Mouse (Mus musculus): ENCODE data around the gene Pcdh7. TPM values are rescaled to one million over a fixed set of nuclear protein-coding genes. Genes with fewer than 3 reads are reported as not detected.

The Pcdh7 gene
- polyA plus RNA-seq, 1 experiment, result 4.4 TPM

DNA sequence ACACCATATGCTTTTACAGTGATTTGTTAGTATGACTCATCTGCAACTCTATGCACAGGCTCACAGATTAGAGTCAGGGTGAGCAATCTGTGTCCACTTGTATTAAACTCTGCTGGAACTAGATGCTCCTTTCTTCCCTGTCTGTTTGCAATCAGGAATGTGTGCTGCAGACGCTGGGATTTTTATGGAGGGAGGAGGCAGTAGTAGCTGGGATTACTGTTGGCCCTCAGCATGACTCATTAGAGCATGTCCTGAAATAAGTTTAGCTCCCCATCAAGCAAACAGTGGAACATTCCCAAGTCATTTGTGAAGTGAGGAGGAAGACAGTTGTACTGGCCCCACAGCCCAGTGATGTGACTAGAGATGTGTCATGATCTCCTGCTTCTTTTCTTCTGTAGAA lies 38.0 kb downstream of the Pcdh7 start:
- Histone ChIP-seq H3K36me3 (ENCODE audit: control insufficient read depth, insufficient read depth, low read length) (no peaks in the 10 kb centered on the region), H3K4me3 (ENCODE audit: low read depth, low read length) (no peak overlapping the region), H3K4me1 (ENCODE audit: control insufficient read depth, insufficient read depth, insufficient read length, low read length) (no peaks in the 10 kb centered on the region), H3K27ac (ENCODE audit: insufficient read depth, low read depth, low read length) (no peak overlapping the region), H3K27me3 (ENCODE audit: control insufficient read depth, insufficient read depth, low read length) (no peaks in the 10 kb centered on the region)
- WGBS, result 17% methylated on average over 1 of the region's 1 CpGs
- TF ChIP-seq POLR2A (IDR thresholded peaks at IDR 0.05; ENCODE audit: low read depth, low read length) (no peak), CTCF (IDR thresholded peaks at IDR 0.05; ENCODE audit: extremely low read depth, insufficient read length, insufficient replicate concordance, low read depth, low read length) (no peak)

GRCm38 (mm10) chr5:57756726-57757424 lies 39.1 kb downstream of the Pcdh7 start:
- H3K4me3 ChIP-seq (ENCODE audit: low read depth, low read length), result no peak overlapping the region
- TF ChIP-seq CTCF (IDR thresholded peaks at IDR 0.05; ENCODE audit: extremely low read depth, insufficient read length, insufficient replicate concordance, low read depth, low read length) (no peak), POLR2A (IDR thresholded peaks at IDR 0.05; ENCODE audit: low read depth, low read length) (no peak)
- 44% methylated on average over 4 of the region's 4 CpGs for WGBS
- H3K27me3 ChIP-seq (ENCODE audit: control insufficient read depth, insufficient read depth, low read length), result no peaks in the 10 kb centered on the region
- no peaks in the 10 kb centered on the region for H3K36me3 ChIP-seq (ENCODE audit: control insufficient read depth, insufficient read depth, low read length)
- H3K27ac ChIP-seq (ENCODE audit: insufficient read depth, low read depth, low read length), result no peak overlapping the region
- no peaks in the 10 kb centered on the region for H3K4me1 ChIP-seq (ENCODE audit: control insufficient read depth, insufficient read depth, insufficient read length, low read length)

DNA sequence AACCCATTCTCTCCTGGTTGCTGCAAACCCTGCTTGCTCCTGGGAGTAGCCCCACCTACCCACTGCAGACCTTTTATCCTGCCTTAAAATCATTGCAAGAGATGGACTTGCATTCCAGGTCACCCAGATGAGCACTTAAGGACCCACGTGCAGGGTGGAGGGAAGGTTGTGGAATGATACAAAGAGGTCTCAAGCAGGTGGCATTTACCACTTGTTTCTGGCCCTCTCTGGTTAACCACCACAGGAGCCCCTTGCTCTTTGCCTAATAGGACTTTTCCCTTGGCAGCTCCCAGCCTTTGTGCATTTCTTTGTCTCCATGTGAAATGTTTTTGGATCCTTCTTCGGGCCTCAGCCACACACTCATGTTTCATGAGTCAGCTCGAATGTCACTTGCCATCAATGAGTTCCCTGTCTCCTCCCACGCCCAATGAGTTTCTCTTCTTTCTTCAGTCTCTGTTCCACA lies 39.7 kb downstream of the Pcdh7 start:
- no peaks in the 10 kb centered on the region for H3K4me1 ChIP-seq (ENCODE audit: control insufficient read depth, insufficient read depth, insufficient read length, low read length)
- no peak for TF ChIP-seq CTCF (IDR thresholded peaks at IDR 0.05; ENCODE audit: extremely low read depth, insufficient read length, insufficient replicate concordance, low read depth, low read length)
- no peak for TF ChIP-seq POLR2A (IDR thresholded peaks at IDR 0.05; ENCODE audit: low read depth, low read length)
- no peak overlapping the region for H3K27ac ChIP-seq (ENCODE audit: insufficient read depth, low read depth, low read length)
- 38% methylated on average over 4 of the region's 4 CpGs for WGBS
- H3K36me3 ChIP-seq (ENCODE audit: control insufficient read depth, insufficient read depth, low read length), result no peaks in the 10 kb centered on the region
- no peaks in the 10 kb centered on the region for H3K27me3 ChIP-seq (ENCODE audit: control insufficient read depth, insufficient read depth, low read length)
- H3K4me3 ChIP-seq (ENCODE audit: low read depth, low read length), result no peak overlapping the region

DNA sequence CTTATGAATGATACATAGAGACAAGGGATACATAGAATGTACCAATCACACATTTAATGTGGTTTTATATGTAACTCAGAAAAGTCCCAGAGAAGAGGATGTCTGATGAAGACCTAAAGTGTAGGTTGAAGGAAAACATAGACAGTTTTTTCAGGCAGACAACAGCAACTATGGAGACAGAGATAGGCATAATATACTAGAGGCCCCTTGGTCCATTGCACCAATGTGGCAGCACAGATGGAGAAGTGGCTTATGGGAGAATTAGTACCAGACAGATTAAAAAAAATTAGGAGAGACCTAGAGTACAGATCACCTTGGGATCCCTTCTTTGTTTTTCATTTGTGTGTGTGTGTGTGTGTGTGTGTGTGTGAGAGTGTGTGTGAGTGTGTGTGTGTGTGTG lies 41.2 kb downstream of the Pcdh7 start:
- H3K36me3 ChIP-seq (ENCODE audit: control insufficient read depth, insufficient read depth, low read length), result no peaks in the 10 kb centered on the region
- TF ChIP-seq CTCF (IDR thresholded peaks at IDR 0.05; ENCODE audit: extremely low read depth, insufficient read length, insufficient replicate concordance, low read depth, low read length) (no peak), POLR2A (IDR thresholded peaks at IDR 0.05; ENCODE audit: low read depth, low read length) (no peak)

DNA sequence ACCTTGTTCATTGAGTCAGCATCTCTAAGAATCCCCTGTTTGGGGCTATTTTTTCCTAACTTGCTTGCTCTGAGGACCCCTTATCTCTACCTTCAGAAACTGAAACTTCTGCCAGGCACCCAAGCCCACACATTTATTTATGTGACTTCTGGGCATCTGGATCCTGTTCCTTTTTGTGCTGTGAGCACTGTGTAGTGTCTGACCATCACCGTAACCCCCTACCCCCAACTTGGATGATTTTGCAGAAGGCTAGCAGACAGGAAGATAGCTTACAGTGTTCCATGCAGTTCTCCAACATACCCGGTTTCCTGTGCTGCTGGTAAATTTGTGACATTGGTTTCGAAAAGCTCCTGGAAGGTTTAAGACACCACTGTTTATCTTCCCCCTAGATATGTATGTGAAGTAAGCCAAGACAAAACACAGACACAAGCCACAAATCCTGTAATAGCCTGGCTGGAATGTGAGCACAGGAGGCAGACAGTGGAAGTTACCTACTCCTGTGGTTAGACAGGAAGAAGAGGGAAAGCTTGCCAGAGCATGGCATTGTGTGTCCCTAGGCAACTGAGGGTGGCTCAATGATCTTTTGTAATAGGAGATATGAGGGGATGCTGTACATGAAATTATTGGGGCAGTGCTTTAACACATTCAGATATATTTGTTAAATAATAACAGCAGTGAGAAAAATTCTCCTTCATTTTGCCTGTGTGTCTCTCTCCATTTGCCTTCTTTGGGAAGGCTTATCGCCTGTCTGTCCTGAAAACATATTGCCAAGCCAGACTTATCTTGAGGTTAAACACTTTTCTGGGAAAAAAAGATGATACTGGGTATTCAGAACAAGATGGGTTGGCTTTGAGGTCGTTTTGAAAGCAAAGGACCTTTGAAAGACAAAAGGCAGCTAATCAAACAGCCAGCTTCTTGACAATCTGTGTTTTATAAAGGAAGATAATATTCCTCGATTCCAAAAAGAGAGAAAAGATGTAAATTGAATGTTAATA lies 42.6 kb downstream of the Pcdh7 start:
- WGBS, result 53% methylated on average over 6 of the region's 6 CpGs
- no peaks in the 10 kb centered on the region for H3K36me3 ChIP-seq (ENCODE audit: control insufficient read depth, insufficient read depth, low read length)
- no peaks in the 10 kb centered on the region for H3K27me3 ChIP-seq (ENCODE audit: control insufficient read depth, insufficient read depth, low read length)
- no peak overlapping the region for H3K27ac ChIP-seq (ENCODE audit: insufficient read depth, low read depth, low read length)
- no peak for TF ChIP-seq CTCF (IDR thresholded peaks at IDR 0.05; ENCODE audit: extremely low read depth, insufficient read length, insufficient replicate concordance, low read depth, low read length)
- no peak for TF ChIP-seq POLR2A (IDR thresholded peaks at IDR 0.05; ENCODE audit: low read depth, low read length)
- no peaks in the 10 kb centered on the region for H3K4me1 ChIP-seq (ENCODE audit: control insufficient read depth, insufficient read depth, insufficient read length, low read length)
- no peak overlapping the region for H3K4me3 ChIP-seq (ENCODE audit: low read depth, low read length)

More for the DNA sequence above, 41.2 kb downstream of the Pcdh7 start:
- no peak overlapping the region for H3K27ac ChIP-seq (ENCODE audit: insufficient read depth, low read depth, low read length)
- no peak overlapping the region for H3K4me3 ChIP-seq (ENCODE audit: low read depth, low read length)
- H3K4me1 ChIP-seq (ENCODE audit: control insufficient read depth, insufficient read depth, insufficient read length, low read length), result no peaks in the 10 kb centered on the region
- no peaks in the 10 kb centered on the region for H3K27me3 ChIP-seq (ENCODE audit: control insufficient read depth, insufficient read depth, low read length)

DNA sequence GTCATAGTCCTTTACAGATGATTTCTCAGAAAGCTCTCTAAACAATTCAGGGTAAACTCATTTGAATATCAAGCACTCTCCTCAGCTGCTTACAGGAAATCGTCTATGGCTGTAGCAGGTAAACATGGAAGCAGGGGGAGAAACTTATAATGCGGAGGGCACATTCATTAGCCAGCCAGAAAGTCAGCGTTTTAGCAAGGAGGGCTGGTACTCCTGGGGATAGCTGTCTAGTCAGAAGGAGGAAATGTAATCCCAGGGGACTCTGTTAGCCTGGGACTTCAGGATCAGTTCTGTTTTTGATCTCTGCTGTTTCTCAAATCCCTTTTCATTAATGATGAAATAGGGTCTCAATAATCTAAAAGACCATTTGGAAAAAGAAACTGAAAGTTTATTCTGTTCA lies 47.6 kb downstream of the Pcdh7 start:
- Histone ChIP-seq H3K36me3 (ENCODE audit: control insufficient read depth, insufficient read depth, low read length) (no peaks in the 10 kb centered on the region), H3K4me1 (ENCODE audit: control insufficient read depth, insufficient read depth, insufficient read length, low read length) (no peaks in the 10 kb centered on the region), H3K27me3 (ENCODE audit: control insufficient read depth, insufficient read depth, low read length) (no peaks in the 10 kb centered on the region), H3K4me3 (ENCODE audit: low read depth, low read length) (no peak overlapping the region), H3K27ac (ENCODE audit: insufficient read depth, low read depth, low read length) (no peak overlapping the region)
- TF ChIP-seq CTCF (IDR thresholded peaks at IDR 0.05; ENCODE audit: extremely low read depth, insufficient read length, insufficient replicate concordance, low read depth, low read length) (no peak), POLR2A (IDR thresholded peaks at IDR 0.05; ENCODE audit: low read depth, low read length) (no peak)
- WGBS, result 47% methylated on average over 3 of the region's 3 CpGs

DNA sequence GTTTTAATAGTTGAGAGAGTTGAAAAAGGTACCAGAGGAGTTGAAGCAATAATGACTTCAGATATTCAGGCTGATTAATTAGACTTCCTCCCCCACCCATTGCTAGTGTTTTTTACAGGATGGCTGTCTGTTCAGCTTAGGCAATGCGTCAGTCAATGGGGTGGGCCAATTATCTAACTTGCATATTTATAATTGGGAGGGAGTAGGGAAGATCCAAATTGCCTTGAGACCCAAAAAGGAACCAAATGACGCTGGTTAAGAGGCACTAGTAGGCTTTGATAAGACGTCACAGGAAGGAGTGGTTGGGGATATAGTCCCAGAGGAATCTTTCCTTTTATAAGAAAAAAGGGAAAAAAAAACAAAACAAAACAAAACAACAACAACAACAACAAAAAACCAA lies 49.6 kb downstream of the Pcdh7 start:
- 77% methylated on average over 3 of the region's 3 CpGs for WGBS
- no peaks in the 10 kb centered on the region for H3K4me1 ChIP-seq (ENCODE audit: control insufficient read depth, insufficient read depth, insufficient read length, low read length)
- H3K27ac ChIP-seq (ENCODE audit: insufficient read depth, low read depth, low read length), result no peak overlapping the region
- H3K36me3 ChIP-seq (ENCODE audit: control insufficient read depth, insufficient read depth, low read length), result no peaks in the 10 kb centered on the region
- H3K4me3 ChIP-seq (ENCODE audit: low read depth, low read length), result no peak overlapping the region
- H3K27me3 ChIP-seq (ENCODE audit: control insufficient read depth, insufficient read depth, low read length), result no peaks in the 10 kb centered on the region
- TF ChIP-seq POLR2A (IDR thresholded peaks at IDR 0.05; ENCODE audit: low read depth, low read length) (no peak), CTCF (IDR thresholded peaks at IDR 0.05; ENCODE audit: extremely low read depth, insufficient read length, insufficient replicate concordance, low read depth, low read length) (no peak)

All from small intestine, adult 2 months (tissue).